Mouse (Mus musculus): Measurements from ENCODE around the gene Ccng1. TPM values are rescaled to one million over a fixed set of nuclear protein-coding genes. Genes with fewer than 3 reads are reported as not detected.

The Ccng1 gene
- total RNA-seq (2014; fragmentation: Nextera tagmentation) (466 and 524 TPM in 2 replicates), total RNA-seq (2017) (257 and 292 TPM in 2 replicates), polyA plus RNA-seq (2012) (59.6 and 68.9 TPM in 2 replicates)

DNA sequence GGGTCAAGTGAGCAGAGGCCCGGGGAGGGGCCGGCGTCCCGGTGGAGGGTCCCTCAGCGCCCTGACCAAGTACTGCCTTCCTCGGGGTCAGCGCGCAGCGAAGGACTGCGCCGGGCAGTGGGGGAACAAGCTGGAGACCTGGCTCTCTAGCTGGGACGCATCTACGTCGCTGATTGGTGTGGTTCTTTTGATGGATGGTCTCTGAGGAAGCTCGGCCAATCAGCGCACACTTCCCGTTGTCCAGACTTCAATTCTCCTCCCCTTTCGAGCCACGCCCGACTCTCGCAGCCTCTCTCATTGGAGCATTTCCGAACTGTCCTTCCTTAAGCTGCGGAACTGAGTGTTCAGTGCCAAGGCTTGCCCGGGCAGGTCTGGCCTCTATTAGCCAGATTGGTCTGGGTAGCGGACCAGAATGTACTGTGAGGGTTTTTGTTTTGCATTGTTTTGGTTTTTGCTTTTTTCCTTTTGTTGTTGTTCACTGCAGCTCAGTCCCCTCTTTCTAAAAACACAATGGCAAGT is at the start of gene Ccng1:
Gene Ccng1 (minus strand): TSS at position 203 of the 519 bp plus-strand sequence.
- Histone ChIP-seq H3K4me1 (ENCODE audit: insufficient read depth, low read depth, low read length) (peaks cover 26% of the 10 kb centered on the region), H3K4me3 (ENCODE audit: low read depth, low read length) (peak within 1 kb of the TSS; percentile 94), H3K9me3 (replicated peaks) (no peaks in the 10 kb centered on the region), H3K27me3 (ENCODE audit: insufficient read depth, low read length) (no peaks in the 10 kb centered on the region), H3K36me3 (replicated peaks) (peaks cover 34% of the 10 kb centered on the region)
- no peak for TF ChIP-seq POLR2AphosphoS5 (IDR thresholded peaks at IDR 0.05; ENCODE audit: insufficient replicate concordance, low read depth, low read length)
- TF ChIP-seq TAL1 (conservative IDR thresholded peaks at IDR 0.05; ENCODE audit: low read depth, low read length): no peak
- no peak for TF ChIP-seq GATA1 (IDR thresholded peaks at IDR 0.05; ENCODE audit: borderline replicate concordance, low read length)
- TF ChIP-seq GATA2 (IDR thresholded peaks at IDR 0.05; ENCODE audit: borderline replicate concordance, low read depth, low read length): no peak
- TF ChIP-seq CTCF (IDR thresholded peaks at IDR 0.05; ENCODE audit: low read depth, low read length): no peak
- ATAC-seq (ENCODE audit: extremely low read depth, insufficient number of reproducible peaks, low FRiP score, poor library complexity, severe bottlenecking) (peak; percentile 97), DNase-seq (ENCODE audit: low spot score) (peak; percentile 91)

DNA sequence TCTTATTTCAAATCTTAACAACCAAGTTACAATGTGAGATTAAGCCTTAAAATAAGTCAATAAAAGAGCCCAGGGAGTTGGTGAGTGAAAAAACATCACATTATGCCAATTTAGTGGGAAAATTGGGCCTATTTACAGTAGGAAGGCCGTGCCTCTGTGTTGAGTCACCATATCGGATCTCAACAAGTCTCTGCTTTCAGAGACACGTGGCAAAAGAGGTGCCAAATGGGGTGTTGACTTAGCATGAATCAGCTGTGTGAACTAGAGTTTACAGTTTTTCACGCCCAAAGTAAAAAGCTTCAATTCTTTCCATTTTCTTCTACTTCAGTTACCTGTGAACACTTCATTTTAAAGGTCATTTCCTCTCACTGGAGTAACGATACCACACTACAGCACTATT is 35.2 kb upstream of the Ccng1 start:
- H3K4me3 ChIP-seq (ENCODE audit: low read depth, low read length): no peak overlapping the region
- DNase-seq (ENCODE audit: low spot score): no peak
- no peaks in the 10 kb centered on the region for H3K4me1 ChIP-seq (ENCODE audit: insufficient read depth, low read depth, low read length)
- TF ChIP-seq GATA1 (IDR thresholded peaks at IDR 0.05; ENCODE audit: borderline replicate concordance, low read length): no peak
- H3K9me3 ChIP-seq (replicated peaks): no peaks in the 10 kb centered on the region
- H3K36me3 ChIP-seq (replicated peaks): no peaks in the 10 kb centered on the region
- H3K27me3 ChIP-seq (ENCODE audit: insufficient read depth, low read length): no peaks in the 10 kb centered on the region
- ATAC-seq (ENCODE audit: extremely low read depth, insufficient number of reproducible peaks, low FRiP score, poor library complexity, severe bottlenecking): no peak

- Histone ChIP-seq H3K27me3 (ENCODE audit: insufficient read depth, low read length) (no peaks in the 10 kb centered on the region), H3K9me3 (replicated peaks) (no peaks in the 10 kb centered on the region), H3K4me1 (ENCODE audit: insufficient read depth, low read depth, low read length) (no peaks in the 10 kb centered on the region), H3K36me3 (replicated peaks) (no peaks in the 10 kb centered on the region), H3K4me3 (ENCODE audit: low read depth, low read length) (no peak overlapping the region)
- ATAC-seq (ENCODE audit: extremely low read depth, insufficient number of reproducible peaks, low FRiP score, poor library complexity, severe bottlenecking) (no peak), DNase-seq (ENCODE audit: low spot score) (no peak)
- no peak for TF ChIP-seq CTCF (IDR thresholded peaks at IDR 0.05; ENCODE audit: low read depth, low read length)
- TF ChIP-seq POLR2AphosphoS5 (IDR thresholded peaks at IDR 0.05; ENCODE audit: insufficient replicate concordance, low read depth, low read length): no peak
- no peak for TF ChIP-seq GATA1 (IDR thresholded peaks at IDR 0.05; ENCODE audit: borderline replicate concordance, low read length)
- TF ChIP-seq TAL1 (conservative IDR thresholded peaks at IDR 0.05; ENCODE audit: low read depth, low read length): no peak
- TF ChIP-seq GATA2 (IDR thresholded peaks at IDR 0.05; ENCODE audit: borderline replicate concordance, low read depth, low read length): no peak
Observed at GRCm38 (mm10) chr11:40789701-40790100, 34.6 kb upstream of the Ccng1 start.

GRCm38 (mm10) chr11:40786900-40787299 is 31.8 kb upstream of the Ccng1 start:
- ATAC-seq (ENCODE audit: extremely low read depth, insufficient number of reproducible peaks, low FRiP score, poor library complexity, severe bottlenecking): no peak
- H3K27me3 ChIP-seq (ENCODE audit: insufficient read depth, low read length): no peaks in the 10 kb centered on the region
- H3K36me3 ChIP-seq (replicated peaks): no peaks in the 10 kb centered on the region
- DNase-seq (ENCODE audit: low spot score): no peak
- no peak overlapping the region for H3K4me3 ChIP-seq (ENCODE audit: low read depth, low read length)
- H3K4me1 ChIP-seq (ENCODE audit: insufficient read depth, low read depth, low read length): no peaks in the 10 kb centered on the region
- H3K9me3 ChIP-seq (replicated peaks): no peaks in the 10 kb centered on the region
- TF ChIP-seq POLR2AphosphoS5 (IDR thresholded peaks at IDR 0.05; ENCODE audit: insufficient replicate concordance, low read depth, low read length) (no peak), GATA2 (IDR thresholded peaks at IDR 0.05; ENCODE audit: borderline replicate concordance, low read depth, low read length) (no peak), TAL1 (conservative IDR thresholded peaks at IDR 0.05; ENCODE audit: low read depth, low read length) (no peak)

GRCm38 (mm10) chr11:40784326-40784725 is 29.2 kb upstream of the Ccng1 start:
- TF ChIP-seq GATA1 (IDR thresholded peaks at IDR 0.05; ENCODE audit: borderline replicate concordance, low read length) (no peak), GATA2 (IDR thresholded peaks at IDR 0.05; ENCODE audit: borderline replicate concordance, low read depth, low read length) (no peak), POLR2AphosphoS5 (IDR thresholded peaks at IDR 0.05; ENCODE audit: insufficient replicate concordance, low read depth, low read length) (no peak)
- DNase-seq (ENCODE audit: low spot score) (no peak), ATAC-seq (ENCODE audit: extremely low read depth, insufficient number of reproducible peaks, low FRiP score, poor library complexity, severe bottlenecking) (no peak)
- no peaks in the 10 kb centered on the region for H3K4me1 ChIP-seq (ENCODE audit: insufficient read depth, low read depth, low read length)
- H3K9me3 ChIP-seq (replicated peaks): no peaks in the 10 kb centered on the region
- no peak overlapping the region for H3K4me3 ChIP-seq (ENCODE audit: low read depth, low read length)
- H3K36me3 ChIP-seq (replicated peaks): no peaks in the 10 kb centered on the region
- no peaks in the 10 kb centered on the region for H3K27me3 ChIP-seq (ENCODE audit: insufficient read depth, low read length)

DNA sequence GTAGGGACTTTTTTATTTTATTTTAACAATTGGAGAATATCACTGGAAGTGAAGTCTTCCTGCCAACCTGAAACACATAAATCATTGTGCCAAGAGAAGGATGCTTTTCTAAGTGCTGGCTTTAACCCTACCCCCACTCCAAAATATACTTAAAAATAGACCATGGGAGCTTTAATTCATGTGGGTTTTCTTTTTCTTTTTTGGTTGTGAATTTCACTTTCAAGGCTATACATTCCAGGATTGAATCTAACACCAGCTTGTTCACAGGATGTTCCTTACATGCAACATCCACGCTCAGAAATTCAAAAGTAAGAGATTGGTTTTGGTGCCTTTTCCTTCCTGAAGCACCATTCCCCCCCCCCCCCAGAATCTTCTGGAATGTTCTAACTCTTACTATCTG is 28.2 kb upstream of the Ccng1 start:
- no peak for TF ChIP-seq POLR2AphosphoS5 (IDR thresholded peaks at IDR 0.05; ENCODE audit: insufficient replicate concordance, low read depth, low read length)
- TF ChIP-seq TAL1 (conservative IDR thresholded peaks at IDR 0.05; ENCODE audit: low read depth, low read length): no peak
- no peak for TF ChIP-seq CTCF (IDR thresholded peaks at IDR 0.05; ENCODE audit: low read depth, low read length)
- no peak for TF ChIP-seq GATA2 (IDR thresholded peaks at IDR 0.05; ENCODE audit: borderline replicate concordance, low read depth, low read length)
- no peak for TF ChIP-seq GATA1 (IDR thresholded peaks at IDR 0.05; ENCODE audit: borderline replicate concordance, low read length)

GRCm38 (mm10) chr11:40781857-40782256 is 26.7 kb upstream of the Ccng1 start:
- no peak for ATAC-seq (ENCODE audit: extremely low read depth, insufficient number of reproducible peaks, low FRiP score, poor library complexity, severe bottlenecking)
- TF ChIP-seq GATA1 (IDR thresholded peaks at IDR 0.05; ENCODE audit: borderline replicate concordance, low read length): no peak
- TF ChIP-seq CTCF (IDR thresholded peaks at IDR 0.05; ENCODE audit: low read depth, low read length): no peak
- TF ChIP-seq TAL1 (conservative IDR thresholded peaks at IDR 0.05; ENCODE audit: low read depth, low read length): no peak
- TF ChIP-seq POLR2AphosphoS5 (IDR thresholded peaks at IDR 0.05; ENCODE audit: insufficient replicate concordance, low read depth, low read length): no peak

More for the DNA sequence above, 28.2 kb upstream of the Ccng1 start:
- no peak for ATAC-seq (ENCODE audit: extremely low read depth, insufficient number of reproducible peaks, low FRiP score, poor library complexity, severe bottlenecking)
- no peaks in the 10 kb centered on the region for H3K27me3 ChIP-seq (ENCODE audit: insufficient read depth, low read length)
- no peak for DNase-seq (ENCODE audit: low spot score)
- no peaks in the 10 kb centered on the region for H3K4me1 ChIP-seq (ENCODE audit: insufficient read depth, low read depth, low read length)
- no peak overlapping the region for H3K4me3 ChIP-seq (ENCODE audit: low read depth, low read length)
- no peaks in the 10 kb centered on the region for H3K36me3 ChIP-seq (replicated peaks)
- no peaks in the 10 kb centered on the region for H3K9me3 ChIP-seq (replicated peaks)

More at GRCm38 (mm10) chr11:40781857-40782256, 26.7 kb upstream of the Ccng1 start:
- Histone ChIP-seq H3K9me3 (replicated peaks) (no peaks in the 10 kb centered on the region), H3K4me1 (ENCODE audit: insufficient read depth, low read depth, low read length) (no peaks in the 10 kb centered on the region), H3K4me3 (ENCODE audit: low read depth, low read length) (no peak overlapping the region), H3K27me3 (ENCODE audit: insufficient read depth, low read length) (no peaks in the 10 kb centered on the region), H3K36me3 (replicated peaks) (no peaks in the 10 kb centered on the region)
- DNase-seq (ENCODE audit: low spot score): no peak
